Mouse (Mus musculus): Measurements from ENCODE around the gene D330020A13Rik. TPM values are rescaled to one million over a fixed set of nuclear protein-coding genes. Genes with fewer than 3 reads are reported as not detected.
"Not testable (repeated sequence)": the region's sequence is repeated elsewhere in the genome, so short reads cannot be mapped to it uniquely, and the experiment has no call there.

Gene D330020A13Rik
- total RNA-seq, 1 experiment, result 4.4 TPM

GRCm38 (mm10) chr6:120291396-120292009, 2.7 kb upstream of the D330020A13Rik start:
- Histone ChIP-seq H3K27ac (ENCODE audit: insufficient read depth, low read depth, low read length, poor library complexity, severe bottlenecking) (peak overlapping the region; percentile 89; the same call in 1 of the 2 replicates), H3K36me3 (ENCODE audit: control insufficient read depth, insufficient read depth, low read length, poor library complexity, severe bottlenecking) (no peaks in the 10 kb centered on the region; the same call in 1 of the 2 replicates), H3K9me3 (ENCODE audit: control insufficient read depth, insufficient read depth, low read depth, low read length) (no peaks in the 10 kb centered on the region), H3K4me1 (ENCODE audit: control insufficient read depth in 2 of 2, insufficient read depth in 2 of 2, low read length in 2 of 2, poor library complexity in 1 of 2) (peaks cover 18 to 25% of the 10 kb centered on the region in 2 experiments), H3K9ac (ENCODE audit: insufficient read depth, low read depth, low read length, poor library complexity, severe bottlenecking) (no peak overlapping the region), H3K4me3 (ENCODE audit: insufficient read depth in 1 of 2, low read depth in 1 of 2, low read length in 2 of 2, poor library complexity in 1 of 2, severe bottlenecking in 1 of 2) (no peak overlapping the region; a peak in 1 of 4 replicates)
- TF ChIP-seq HCFC1 (IDR thresholded peaks at IDR 0.05; ENCODE audit: borderline replicate concordance, insufficient read depth, low read length), result no peak
- no peak for TF ChIP-seq CHD2 (IDR thresholded peaks at IDR 0.05; ENCODE audit: low read depth, low read length)
- peak; percentile 95 for TF ChIP-seq MAFK (IDR thresholded peaks at IDR 0.05; ENCODE audit: insufficient read depth, low read depth, low read length)
- no peak for TF ChIP-seq ZC3H11A (IDR thresholded peaks at IDR 0.05; ENCODE audit: borderline replicate concordance, low read depth, low read length)
- no peak for TF ChIP-seq ZNF384 (IDR thresholded peaks at IDR 0.05; ENCODE audit: low read depth, low read length)
- DNase-seq (ENCODE audit: low read depth, low spot score), result no peak
- in situ Hi-C loops (cut with MboI; ENCODE audit: low sequenced_read_pairs in 2 of 2, unreplicated experiment in 2 of 2), result no loop called here

DNA sequence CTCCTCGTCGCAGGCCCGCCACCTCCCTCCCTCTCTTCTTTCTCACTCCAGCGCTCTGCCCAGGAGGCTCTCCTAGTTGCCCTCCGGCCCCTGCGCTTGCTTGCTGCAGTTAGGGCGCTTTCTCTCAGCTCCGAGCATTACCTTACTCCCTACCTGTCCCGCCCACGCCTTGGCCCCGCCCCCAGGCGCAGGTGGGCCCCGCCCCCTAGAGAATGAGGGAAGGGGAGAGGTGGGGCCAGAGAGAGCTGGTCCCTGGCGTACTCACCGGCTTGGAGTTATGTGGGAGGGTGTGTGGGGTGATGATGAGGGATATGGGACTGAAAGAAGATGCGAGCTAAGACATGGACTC, 595 bp downstream of the D330020A13Rik start:
- in situ Hi-C loops (cut with MboI; ENCODE audit: low sequenced_read_pairs in 2 of 2, unreplicated experiment in 2 of 2), result loop anchor here in 1 of 2 experiments (5.0 kb wide), 1 partner anchor 72 kb away; no protein-coding TSS in a partner anchor
- Histone ChIP-seq H3K4me3 (ENCODE audit: insufficient read depth in 1 of 2, low read depth in 1 of 2, low read length in 2 of 2, poor library complexity in 1 of 2, severe bottlenecking in 1 of 2) (peak overlapping the region; percentile 91 to 94), H3K36me3 (ENCODE audit: control insufficient read depth, insufficient read depth, low read length, poor library complexity, severe bottlenecking) (no peaks in the 10 kb centered on the region; the same call in 1 of the 2 replicates), H3K27ac (ENCODE audit: insufficient read depth, low read depth, low read length, poor library complexity, severe bottlenecking) (peak overlapping the region; percentile 81), H3K4me1 (ENCODE audit: control insufficient read depth in 2 of 2, insufficient read depth in 2 of 2, low read length in 2 of 2, poor library complexity in 1 of 2) (peaks cover 8 to 11% of the 10 kb centered on the region in 2 experiments), H3K9ac (ENCODE audit: insufficient read depth, low read depth, low read length, poor library complexity, severe bottlenecking) (peak overlapping the region; percentile 98), H3K9me3 (ENCODE audit: control insufficient read depth, insufficient read depth, low read depth, low read length) (no peaks in the 10 kb centered on the region)
- peak; percentile 90 for DNase-seq (ENCODE audit: low read depth, low spot score)
- TF ChIP-seq CHD2 (IDR thresholded peaks at IDR 0.05; ENCODE audit: low read depth, low read length), result no peak
- no peak for TF ChIP-seq ZC3H11A (IDR thresholded peaks at IDR 0.05; ENCODE audit: borderline replicate concordance, low read depth, low read length)
- TF ChIP-seq HCFC1 (IDR thresholded peaks at IDR 0.05; ENCODE audit: borderline replicate concordance, insufficient read depth, low read length), result no peak
- TF ChIP-seq MAFK (IDR thresholded peaks at IDR 0.05; ENCODE audit: insufficient read depth, low read depth, low read length), result no peak
- no peak for TF ChIP-seq ZNF384 (IDR thresholded peaks at IDR 0.05; ENCODE audit: low read depth, low read length)

- H3K4me3 ChIP-seq (ENCODE audit: insufficient read depth in 1 of 2, low read depth in 1 of 2, low read length in 2 of 2, poor library complexity in 1 of 2, severe bottlenecking in 1 of 2); H3K36me3 ChIP-seq (ENCODE audit: control insufficient read depth, insufficient read depth, low read length, poor library complexity, severe bottlenecking); H3K4me1 ChIP-seq (ENCODE audit: control insufficient read depth in 2 of 2, insufficient read depth in 2 of 2, low read length in 2 of 2, poor library complexity in 1 of 2); H3K9me3 ChIP-seq (ENCODE audit: control insufficient read depth, insufficient read depth, low read depth, low read length); H3K27ac ChIP-seq (ENCODE audit: insufficient read depth, low read depth, low read length, poor library complexity, severe bottlenecking); DNase-seq (ENCODE audit: low read depth, low spot score); H3K9ac ChIP-seq (ENCODE audit: insufficient read depth, low read depth, low read length, poor library complexity, severe bottlenecking): not testable (repeated sequence)
- in situ Hi-C loops (cut with MboI; ENCODE audit: low sequenced_read_pairs in 2 of 2, unreplicated experiment in 2 of 2), result loop anchor here in 1 of 2 experiments (5.0 kb wide), 1 partner anchor 74 kb away; no protein-coding TSS in a partner anchor
These were observed 2.4 kb downstream of the D330020A13Rik start for GRCm38 (mm10) chr6:120296589-120296988.

DNA sequence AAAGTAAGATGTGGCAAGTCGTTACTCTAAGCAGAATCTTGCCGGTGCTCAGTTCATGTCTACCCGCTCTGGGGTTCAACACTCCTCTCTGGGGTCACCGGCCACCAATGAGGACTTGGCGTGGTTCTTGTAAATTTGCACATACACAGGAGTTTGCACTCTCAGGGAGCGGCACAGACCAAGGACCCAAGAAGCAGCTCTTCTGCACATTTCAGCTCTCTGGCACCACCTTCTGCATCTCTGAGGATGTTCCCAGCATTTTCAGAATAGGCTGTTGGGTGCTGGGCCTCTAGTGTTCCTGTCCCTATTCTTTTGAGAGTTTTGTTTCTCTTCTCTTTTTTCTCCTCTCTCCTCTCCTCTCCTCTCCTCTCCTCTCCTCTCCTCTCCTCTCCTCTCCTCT, 7.0 kb downstream of the D330020A13Rik start:
- in situ Hi-C loops (cut with MboI; ENCODE audit: low sequenced_read_pairs in 2 of 2, unreplicated experiment in 2 of 2), result no loop called here
- Histone ChIP-seq H3K36me3 (ENCODE audit: control insufficient read depth, insufficient read depth, low read length, poor library complexity, severe bottlenecking) (no peaks in the 10 kb centered on the region), H3K9me3 (ENCODE audit: control insufficient read depth, insufficient read depth, low read depth, low read length) (no peaks in the 10 kb centered on the region), H3K9ac (ENCODE audit: insufficient read depth, low read depth, low read length, poor library complexity, severe bottlenecking) (no peak overlapping the region), H3K4me3 (ENCODE audit: insufficient read depth in 1 of 2, low read depth in 1 of 2, low read length in 2 of 2, poor library complexity in 1 of 2, severe bottlenecking in 1 of 2) (peak overlapping the region in 1 of 2 experiments; percentile 35; a peak in 2 of 4 replicates), H3K27ac (ENCODE audit: insufficient read depth, low read depth, low read length, poor library complexity, severe bottlenecking) (no peak overlapping the region), H3K4me1 (ENCODE audit: control insufficient read depth in 2 of 2, insufficient read depth in 2 of 2, low read length in 2 of 2, poor library complexity in 1 of 2) (peaks cover 3 to 4% of the 10 kb centered on the region in 2 experiments; a peak in 2 of 4 replicates)
- TF ChIP-seq CHD2 (IDR thresholded peaks at IDR 0.05; ENCODE audit: low read depth, low read length) (no peak), ZC3H11A (IDR thresholded peaks at IDR 0.05; ENCODE audit: borderline replicate concordance, low read depth, low read length) (peak; percentile 94), MAFK (IDR thresholded peaks at IDR 0.05; ENCODE audit: insufficient read depth, low read depth, low read length) (no peak), ZNF384 (IDR thresholded peaks at IDR 0.05; ENCODE audit: low read depth, low read length) (no peak), HCFC1 (IDR thresholded peaks at IDR 0.05; ENCODE audit: borderline replicate concordance, insufficient read depth, low read length) (no peak)
- DNase-seq (ENCODE audit: low read depth, low spot score), result no peak
